Mouse (Mus musculus) kidney, postnatal 14 days (tissue): ENCODE measurements at regions not wholly inside any gene's neighbourhood (a gene's known extent, or its start where the extent isn't known, plus 50 kb on each side); places are given as distances from the start of the nearest gene placed in this dataset.
"Not testable (repeated sequence)": the region's sequence is repeated elsewhere in the genome, so short reads cannot be mapped to it uniquely, and the experiment has no call there.

Experiments used
- DNase-seq: peaks from one replicate; pipeline ENCODE4 v3.0.0; 2022; ENCODE audit warnings: mixed read lengths

DNA sequence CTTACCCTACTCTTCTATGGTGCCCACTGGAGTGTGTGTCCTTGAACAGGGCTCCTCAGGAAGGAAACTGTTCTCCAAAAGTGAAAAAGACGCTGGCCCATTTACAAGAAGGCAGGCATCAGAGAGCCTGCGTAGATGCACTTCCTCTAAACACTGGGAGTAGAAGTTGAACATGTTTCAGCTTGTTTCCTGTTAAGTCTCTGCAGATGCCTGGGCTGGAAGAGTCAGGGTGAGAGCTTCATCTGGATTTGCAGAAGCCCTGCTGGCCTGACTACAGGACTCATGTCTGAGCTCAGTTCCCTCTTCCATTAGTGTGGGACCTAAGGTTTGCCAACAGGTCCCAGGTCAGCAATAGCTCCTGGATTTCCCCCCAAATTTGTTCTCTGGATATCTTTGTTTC lies 54.7 kb upstream of the Nlrp1b start:
- DNase-seq, result no peak

GRCm38 (mm10) chr11:71288243-71288642 lies 57.7 kb upstream of the Nlrp1b start:
- DNase-seq, result not testable (repeated sequence)

- DNase-seq, result no peak
Observed at GRCm38 (mm10) chr11:71289490-71289889, 59.0 kb upstream of the Nlrp1b start.

DNA sequence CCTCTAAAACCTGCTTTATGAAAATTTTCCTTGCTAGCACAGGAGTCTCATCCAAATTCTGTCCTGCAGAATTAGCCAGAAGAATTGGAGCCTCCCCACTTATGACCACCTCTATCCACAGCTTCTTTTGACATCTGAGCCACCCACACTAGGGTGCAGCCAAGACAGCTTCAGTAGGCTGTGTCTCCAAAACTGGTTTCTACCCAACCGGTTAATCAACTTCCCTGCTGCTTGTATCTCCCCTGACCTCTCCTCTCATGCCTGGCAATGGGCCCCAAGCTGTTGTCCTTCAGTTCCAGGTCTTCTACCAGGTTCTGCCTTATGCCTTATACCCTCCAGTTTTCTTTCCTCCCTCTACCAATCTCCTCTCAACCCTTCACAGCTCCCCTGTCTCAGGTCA lies 68.9 kb upstream of the Nlrp1b start:
- no peak for DNase-seq

GRCm38 (mm10) chr11:71323439-71323838 lies 92.9 kb upstream of the Nlrp1b start:
- no peak for DNase-seq

GRCm38 (mm10) chr11:71337428-71337827 lies 106.9 kb upstream of the Nlrp1b start:
- no peak for DNase-seq

DNA sequence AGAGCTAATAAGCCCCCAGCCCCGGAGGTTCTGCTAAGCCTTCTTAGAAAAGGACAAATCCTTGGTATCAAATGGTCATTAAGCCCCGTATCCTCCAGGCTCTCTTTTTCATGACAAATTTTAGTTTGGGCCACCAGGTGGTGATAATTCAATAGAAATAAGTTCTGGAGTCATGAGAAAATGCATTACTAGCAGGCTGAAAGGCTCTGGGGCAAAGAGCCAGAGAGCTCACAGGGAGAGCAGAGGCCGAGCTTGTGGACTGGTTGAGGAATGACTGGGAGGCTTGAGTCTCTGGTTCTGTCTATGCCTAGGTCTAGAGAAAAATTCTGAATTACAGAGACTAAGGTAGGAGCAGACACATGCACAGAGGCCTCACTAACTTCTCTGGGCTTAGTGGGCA lies 115.5 kb upstream of the Nlrp1b start:
- peak; percentile 56 for DNase-seq

DNA sequence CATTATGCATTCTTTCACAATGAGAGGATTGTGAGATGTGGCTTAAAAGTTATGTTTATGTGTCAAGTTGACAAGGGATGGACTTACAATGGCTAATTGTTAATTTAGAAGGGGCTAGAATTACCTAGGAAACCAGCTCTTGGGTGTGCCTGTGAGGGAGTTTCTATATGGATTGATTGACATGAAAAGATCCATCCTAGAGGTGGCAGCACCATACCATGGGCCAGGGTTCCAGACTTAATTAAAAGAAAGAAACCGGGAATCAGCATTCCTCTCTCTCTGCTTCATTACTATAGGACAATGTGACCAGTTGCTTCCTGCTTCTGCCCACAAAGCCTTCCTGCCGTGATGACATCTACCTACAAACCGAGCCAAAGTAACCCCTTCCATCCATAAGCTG lies 126.6 kb upstream of the Nlrp1b start:
- no peak for DNase-seq

DNA sequence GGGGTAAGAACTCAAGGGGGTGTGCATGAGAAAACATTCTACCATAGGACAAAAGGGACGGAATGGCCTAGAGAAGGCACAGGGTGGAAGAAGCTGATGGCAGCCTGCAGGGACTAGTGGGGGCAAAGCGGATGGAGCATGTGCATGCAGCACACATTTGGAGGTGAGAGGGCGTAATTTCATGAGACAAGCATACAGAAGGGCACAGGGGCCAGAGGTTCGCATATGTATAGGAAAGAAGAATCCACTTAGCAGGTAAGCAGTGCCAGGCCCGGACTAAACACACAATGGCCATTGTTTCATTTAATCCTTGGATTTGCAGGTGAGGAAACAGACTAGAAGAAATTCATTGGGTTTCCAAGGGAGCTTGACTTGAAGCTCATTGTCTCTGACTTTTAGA lies 130.3 kb upstream of the Nlrp1b start:
- DNase-seq, result no peak

DNA sequence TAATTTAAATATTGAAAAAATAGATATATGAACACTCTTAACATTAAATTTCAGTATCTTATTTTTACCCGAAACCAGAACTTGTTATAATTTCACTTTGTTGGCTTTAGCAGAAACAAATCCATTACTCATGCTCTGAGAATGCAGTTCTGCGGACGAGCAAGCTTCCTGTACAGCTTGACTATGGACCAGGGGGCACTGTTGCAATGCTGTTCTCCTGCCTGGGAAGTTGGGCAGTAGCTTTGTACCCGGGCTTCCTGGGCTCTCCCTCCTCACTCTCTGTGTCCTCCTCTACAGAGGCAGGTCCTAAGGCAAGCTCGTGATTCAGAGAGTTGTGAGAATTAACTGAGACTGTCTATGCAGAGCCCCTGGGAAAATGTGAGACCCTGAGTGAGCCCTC lies 141.3 kb upstream of the Nlrp1b start:
- no peak for DNase-seq

GRCm38 (mm10) chr11:71375132-71375531 lies 144.6 kb upstream of the Nlrp1b start:
- DNase-seq, result no peak

GRCm38 (mm10) chr11:71388411-71388810 lies 157.9 kb upstream of the Nlrp1b start:
- no peak for DNase-seq

DNA sequence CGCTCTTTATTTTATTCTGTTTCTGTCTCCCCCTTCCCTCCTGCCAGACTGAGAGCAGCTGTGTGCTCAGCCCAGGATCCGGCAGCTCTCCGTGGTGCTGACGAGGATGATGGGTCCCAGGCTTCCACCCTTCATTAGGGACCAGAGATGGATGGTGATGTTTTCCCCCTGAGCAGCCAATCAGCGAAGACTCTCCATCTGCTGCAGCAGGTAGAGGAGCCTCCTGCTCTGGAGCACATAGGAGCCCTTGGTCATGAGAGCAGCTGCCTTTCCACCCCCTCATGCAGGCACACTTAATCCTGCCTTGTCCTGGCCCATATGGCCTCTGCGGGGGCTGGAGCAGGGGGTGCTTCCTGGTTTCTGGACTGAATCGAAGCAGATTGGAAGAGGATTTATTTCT lies 159.1 kb upstream of the Nlrp1b start:
- peak; percentile 32 for DNase-seq

DNA sequence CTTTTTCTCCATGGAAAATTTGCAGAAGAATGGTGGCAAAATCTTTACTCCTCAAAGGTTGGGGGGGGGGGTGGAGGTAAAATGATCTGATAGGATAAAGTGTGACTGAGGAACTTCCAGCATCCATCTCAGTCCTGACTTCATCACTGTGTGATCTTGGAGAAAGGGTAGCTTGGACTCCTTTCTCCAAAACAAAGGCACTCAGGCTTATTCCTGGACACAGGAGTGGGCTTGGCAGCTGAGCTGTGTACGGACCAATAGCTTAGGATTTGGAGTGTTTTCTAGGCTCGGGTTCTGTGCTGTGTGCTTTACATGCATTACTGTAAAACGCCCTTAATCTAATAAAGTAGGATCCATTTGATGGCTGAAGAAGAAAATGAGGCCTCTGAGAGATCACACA lies 159.6 kb upstream of the Nlrp1b start:
- no peak for DNase-seq

GRCm38 (mm10) chr11:71390616-71391015 lies 160.1 kb upstream of the Nlrp1b start:
- DNase-seq, result no peak

- no peak for DNase-seq
Observed at GRCm38 (mm10) chr11:71393406-71393805, 162.9 kb upstream of the Nlrp1b start.

GRCm38 (mm10) chr11:71395023-71395422 lies 164.5 kb upstream of the Nlrp1b start:
- no peak for DNase-seq

DNA sequence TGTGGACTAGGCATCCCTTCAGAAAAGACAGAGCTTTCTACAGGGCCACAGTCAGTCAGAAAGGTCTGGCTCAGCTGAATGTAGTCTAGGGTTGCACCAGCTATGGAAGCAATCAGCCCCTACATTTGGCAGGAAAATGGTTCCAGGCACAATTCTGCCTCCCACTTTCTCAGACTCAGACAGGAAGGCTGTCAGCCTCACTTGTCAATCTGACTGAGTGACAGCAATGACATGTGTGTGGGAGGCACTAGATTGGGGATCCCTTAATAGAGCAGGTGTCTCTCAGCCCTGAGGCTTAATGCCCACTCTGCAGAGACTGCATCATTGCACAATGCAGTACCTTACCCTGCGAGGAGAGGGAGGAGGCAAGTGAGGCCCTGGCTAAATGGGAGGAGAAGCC lies 165.1 kb upstream of the Nlrp1b start:
- DNase-seq, result no peak

GRCm38 (mm10) chr11:71400351-71400750 lies 169.8 kb upstream of the Nlrp1b start:
- no peak for DNase-seq

- DNase-seq, result no peak
Observed at GRCm38 (mm10) chr11:71401411-71402276, 171.1 kb upstream of the Nlrp1b start.

DNA sequence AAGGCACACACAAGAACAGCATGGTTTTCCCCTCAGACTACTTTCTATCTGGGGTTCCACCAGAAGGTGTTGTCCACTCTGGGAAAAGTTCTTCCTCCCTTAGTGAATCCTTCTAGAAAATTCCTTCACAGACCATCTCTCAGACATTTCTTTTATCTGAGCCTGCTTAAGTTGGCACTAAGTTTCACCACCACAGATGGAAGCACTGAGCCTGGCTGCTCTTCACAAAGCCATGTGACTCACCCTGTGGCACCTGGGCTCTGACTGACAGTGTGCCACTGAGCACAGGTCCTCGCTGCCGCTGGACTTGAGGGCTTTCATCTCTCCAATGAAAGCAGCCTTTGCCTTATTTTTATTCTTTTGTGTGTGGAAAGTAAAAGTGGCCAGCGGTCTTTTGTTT lies 173.8 kb upstream of the Nlrp1b start:
- DNase-seq, result no peak

DNA sequence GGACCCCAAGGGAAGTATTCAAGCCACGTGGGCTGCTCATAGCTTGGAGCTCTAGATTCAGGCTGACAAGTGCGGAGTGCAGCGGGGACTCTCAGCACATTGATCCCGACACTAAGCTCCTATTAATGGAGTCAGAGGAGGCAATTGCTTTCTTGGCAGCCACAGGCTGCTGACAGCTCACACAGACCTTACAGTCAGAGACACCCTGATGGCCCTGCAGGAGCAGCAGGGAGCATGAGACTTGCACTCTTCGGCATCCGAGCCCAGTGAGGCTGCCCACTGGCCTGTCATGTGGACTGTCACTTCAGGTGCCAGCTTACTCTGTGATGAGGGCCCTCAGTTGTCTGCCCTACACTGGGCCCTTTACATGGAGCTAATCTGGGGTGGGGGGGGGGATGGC lies 176.5 kb upstream of the Nlrp1b start:
- DNase-seq, result no peak

GRCm38 (mm10) chr11:71409211-71409765 lies 178.8 kb upstream of the Nlrp1b start:
- no peak for DNase-seq

DNA sequence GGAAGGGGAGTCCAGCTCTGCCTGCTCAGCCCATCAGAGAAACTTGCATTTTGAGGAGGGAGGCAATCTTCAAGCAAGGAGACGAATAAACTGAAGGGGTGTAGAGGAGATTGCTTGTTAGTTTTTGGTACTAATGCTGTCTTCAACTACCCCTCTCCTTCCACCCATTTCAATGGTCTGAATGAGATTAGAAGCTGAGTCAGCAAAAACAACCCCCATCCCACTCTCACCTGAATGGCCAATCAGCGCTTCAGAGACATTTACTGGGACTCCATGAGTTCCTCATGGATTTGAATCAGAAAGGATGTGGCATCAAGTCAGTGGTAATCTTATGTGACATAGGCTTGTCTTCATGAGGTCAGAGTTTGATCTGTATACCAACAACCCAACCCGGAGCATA lies 180.0 kb upstream of the Nlrp1b start:
- no peak for DNase-seq

- DNase-seq, result no peak
Observed at GRCm38 (mm10) chr11:71411958-71412357, 181.4 kb upstream of the Nlrp1b start.
